Mouse (Mus musculus) heart, adult 10 weeks (tissue): ENCODE data around the gene Cd40. TPM values are rescaled to one million over a fixed set of nuclear protein-coding genes. Genes with fewer than 3 reads are reported as not detected.

Experiments used
- polyA plus RNA-seq: library from polyadenylated mRNA; stranded (reverse); fragments of 350-450 nt; fragmentation: Illumina TruSeq; extraction: RNeasy Lipid Tissue Mini Kit (QIAGEN cat#74804); gene quantifications from one replicate; pipeline ENCODE4 v1.2.3, GENCODE M21; 2014; ENCODE audit warnings: low read depth, low replicate concordance

Gene Cd40
- polyA plus RNA-seq = 2.8 TPM

GRCm38 (mm10) chr2:165054888-165055852, at the start of gene Cd40:
Gene Cd40 (plus strand): TSS chr2:165055627.

GRCm38 (mm10) chr2:165034131-165035057, 21.0 kb upstream of the Cd40 start, which contains the start of gene Ncoa5:
Gene Ncoa5 (minus strand): TSS chr2:165034867.

GRCm38 (mm10) chr2:165090650-165091049, 35.2 kb downstream of the Cd40 start, which contains the start of gene 1700025C18Rik:
Gene 1700025C18Rik (minus strand): TSS chr2:165090750.

Other genes starting within 250 kb of the Cd40 start
- 5.1 TPM for gene Zswim1, start 232.9 kb upstream of the Cd40 start, polyA plus RNA-seq
- gene Spata25, start 227.1 kb upstream of the Cd40 start, polyA plus RNA-seq = not detected
- 159 TPM for gene Ctsa, start 222.8 kb upstream of the Cd40 start, polyA plus RNA-seq
- 44.6 TPM for gene Neurl2, start 222.2 kb upstream of the Cd40 start, polyA plus RNA-seq
- 31.6 TPM for gene Pltp, start 197.9 kb upstream of the Cd40 start, polyA plus RNA-seq
- 28.1 TPM for gene Pcif1, start 176.3 kb upstream of the Cd40 start, polyA plus RNA-seq
- gene Zfp335, start 143.9 kb upstream of the Cd40 start, polyA plus RNA-seq = 8.7 TPM
- gene Mmp9, start 114.8 kb upstream of the Cd40 start, polyA plus RNA-seq = 1.4 TPM
- gene Slc12a5, start 94.8 kb upstream of the Cd40 start, polyA plus RNA-seq = 0.52 TPM
- gene Ncoa5, start 20.8 kb upstream of the Cd40 start, polyA plus RNA-seq = 21.5 TPM
- not detected for gene 1700025C18Rik, start 35.1 kb downstream of the Cd40 start, polyA plus RNA-seq
- 1.4 TPM for gene Cdh22, start 179.2 kb downstream of the Cd40 start, polyA plus RNA-seq
- gene Slc35c2, start 232.2 kb downstream of the Cd40 start, polyA plus RNA-seq = 21.7 TPM